Comparison of ENCODE assay signal across 47 mouse cellular contexts in the genomic region with DNA sequence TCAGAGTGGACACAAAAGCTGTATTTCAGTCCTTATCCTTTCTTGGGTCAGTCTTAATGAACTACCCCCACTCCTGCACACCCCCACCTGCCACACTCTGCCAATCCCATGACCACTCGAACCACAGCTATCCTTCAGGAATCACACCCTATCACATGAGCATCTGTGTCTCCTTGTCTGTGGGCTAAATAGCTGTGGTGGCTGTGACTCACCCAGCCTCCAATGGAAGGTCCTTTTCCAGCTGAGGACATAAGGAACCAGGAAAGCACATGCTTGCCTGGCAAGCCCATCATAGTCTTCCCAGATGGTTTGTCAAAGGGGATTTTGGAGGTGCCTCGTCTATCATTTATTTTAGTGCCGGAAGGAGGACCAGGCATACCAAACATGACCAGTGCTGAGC. TPM values are rescaled to one million over a fixed set of nuclear protein-coding genes. Genes with fewer than 3 reads are reported as not detected.
"Had no signal": no experiment of that assay in that cellular context is flagged by ENCODE, and none has a peak within 500 bp of the region (broad histone marks: within the 10 kb centered on the region; RNA-seq: fewer than 3 reads in every experiment).

No protein-coding gene starts in this region.

- H3K4me3 ChIP-seq: heart, embryonic 10.5 days; heart, embryonic 12.5 days; heart, embryonic 13.5 days; heart, embryonic 15.5 days; hindbrain, embryonic 10.5 days; hindbrain, embryonic 12.5 days; hindbrain, embryonic 13.5 days; hindbrain, embryonic 15.5 days; intestine, embryonic 15.5 days; kidney, embryonic 15.5 days; layer of hippocampus, adult 2 months had no signal

- H3K36me3 ChIP-seq: heart, embryonic 10.5 days; heart, embryonic 12.5 days; heart, embryonic 13.5 days; heart, embryonic 15.5 days; hindbrain, embryonic 10.5 days; hindbrain, embryonic 12.5 days; hindbrain, embryonic 13.5 days; hindbrain, embryonic 15.5 days; intestine, embryonic 15.5 days; kidney, embryonic 15.5 days had no signal

- H3K4me1 ChIP-seq: heart, embryonic 10.5 days; heart, embryonic 12.5 days; heart, embryonic 15.5 days; intestine, embryonic 15.5 days; kidney, embryonic 15.5 days had no signal

- ATAC-seq: hindbrain, embryonic 16.5 days; hindbrain, postnatal 0 days; inflammation-experienced regulatory T-cells, adult 6 months; intestine, embryonic 15.5 days; intestine, embryonic 16.5 days; intestine, postnatal 0 days had no signal

- H3K9me3 ChIP-seq: heart, embryonic 10.5 days; heart, embryonic 12.5 days; heart, embryonic 13.5 days; heart, embryonic 15.5 days; hindbrain, embryonic 10.5 days; hindbrain, embryonic 12.5 days; hindbrain, embryonic 13.5 days; hindbrain, embryonic 15.5 days; intestine, embryonic 15.5 days; kidney, embryonic 15.5 days had no signal

- DNase-seq: heart, postnatal 10 days; heart, postnatal 14 days; heart, postnatal 36 days; heart, postnatal 4 days; kidney, adult 11 months; kidney, adult 18-20 months; kidney, adult 2 months; kidney, adult 8-10 months; kidney, adult 9 months; kidney, postnatal 10 days; kidney, postnatal 14 days; kidney, postnatal 25 days; kidney, postnatal 36 days; kidney, postnatal 4 days; layer of hippocampus, adult 9-11 months; layer of hippocampus, postnatal 36 days had no signal

- H3K27me3 ChIP-seq: heart, embryonic 15.5 days; hindbrain, embryonic 12.5 days; hindbrain, embryonic 13.5 days; hindbrain, embryonic 15.5 days; intestine, embryonic 15.5 days; kidney, embryonic 15.5 days had no signal

RNA-seq across cellular contexts. Expression of a gene that starts 20.0 kb away (rescaled TPM):
- total RNA-seq: heart, postnatal 10 days; heart, postnatal 14 days; heart, postnatal 25 days; heart, postnatal 36 days; heart, postnatal 4 days; hematopoietic stem cell, adult 5-6 weeks; layer of hippocampus, adult 18-20 months; layer of hippocampus, adult 2 months; layer of hippocampus, adult 8-10 months; layer of hippocampus, postnatal 10 days; layer of hippocampus, postnatal 14 days; layer of hippocampus, postnatal 25 days; layer of hippocampus, postnatal 36 days had no signal
- polyA plus RNA-seq: heart, embryonic 10.5 days; heart, embryonic 11.5 days; heart, embryonic 12.5 days; heart, embryonic 13.5 days; heart, embryonic 14.5 days; heart, embryonic 15.5 days; heart, embryonic 16.5 days; heart, postnatal 0 days; hindbrain, embryonic 10.5 days; intestine, embryonic 15.5 days; intestine, postnatal 0 days; kidney, embryonic 14.5 days; kidney, embryonic 16.5 days; kidney, postnatal 0 days; large intestine, adult 2 months had no signal
